Mouse (Mus musculus) MEL (cell line): ENCODE data around the gene Il16. TPM values are rescaled to one million over a fixed set of nuclear protein-coding genes. Genes with fewer than 3 reads are reported as not detected.

Source experiments
- DNase-seq: peaks from one replicate; pipeline ENCODE4 v3.0.0; 2011; ENCODE audit warnings: low read depth, low spot score
- H3K27ac ChIP-seq: 2 replicates; pipeline ENCODE4 v1.5.1; 2012; ENCODE audit warnings: low read depth, mild to moderate bottlenecking, control low read depth, low read length, moderate library complexity; ENCODE audit not compliant: control insufficient read depth
- H3K27me3 ChIP-seq, 2 experiments: fragments of 150-350 bp in 1 of 2; sonication (generic) in 1 of 2; 2 replicates each; pipeline ENCODE4 v1.6.1; 2012; ENCODE audit warnings: low read length in 2 of 2, mild to moderate bottlenecking in 2 of 2, improper control_type of control experiment in 1 of 2, moderate library complexity in 1 of 2; ENCODE audit not compliant: insufficient read depth in 2 of 2, control insufficient read depth in 1 of 2
- H3K36me3 ChIP-seq, 2 experiments: 2 replicates each; pipeline ENCODE4 v1.6.1; 2012 to 2014; ENCODE audit warnings: low read length in 2 of 2, improper control_type of control experiment in 1 of 2, inconsistent platforms in 1 of 2, mild to moderate bottlenecking in 1 of 2; ENCODE audit not compliant: insufficient read depth in 2 of 2, control insufficient read depth in 1 of 2
- H3K4me1 ChIP-seq, 2 experiments: fragments of 150-350 bp in 1 of 2; sonication (generic) in 1 of 2; 2 replicates each; pipeline ENCODE4 v1.6.1; 2012; ENCODE audit warnings: low read length in 2 of 2, improper control_type of control experiment in 1 of 2, mild to moderate bottlenecking in 1 of 2; ENCODE audit not compliant: insufficient read depth in 2 of 2, control insufficient read depth in 1 of 2
- H3K4me3 ChIP-seq, 2 experiments: fragments of 150-350 bp in 1 of 2; sonication (generic) in 1 of 2; 2 replicates each; pipeline ENCODE4 v1.5.1; 2012; ENCODE audit warnings: low read depth in 2 of 2, low read length in 2 of 2, mild to moderate bottlenecking in 2 of 2, moderate library complexity in 2 of 2, control low read depth in 1 of 2, improper control_type of control experiment in 1 of 2; ENCODE audit not compliant: control insufficient read depth in 1 of 2, insufficient read depth in 1 of 2
- H3K79me2 ChIP-seq: 2 replicates; pipeline ENCODE4 v1.6.1; 2012; ENCODE audit warnings: mild to moderate bottlenecking, low read length, moderate library complexity; ENCODE audit not compliant: control insufficient read depth, poor library complexity, insufficient read depth
- H3K9ac ChIP-seq: 2 replicates; pipeline ENCODE4 v1.6.1; 2012; ENCODE audit warnings: low read depth, mild to moderate bottlenecking, control low read depth, low read length, moderate library complexity; ENCODE audit not compliant: control insufficient read depth, poor library complexity, severe bottlenecking
- H3K9me3 ChIP-seq: fragments of 150-350 bp; sonication (generic); replicated peaks from 2 replicates; pipeline ENCODE4 v1.6.1; 2012; ENCODE audit warnings: mild to moderate bottlenecking, low read length, improper control_type of control experiment, moderate library complexity; ENCODE audit not compliant: insufficient read depth
- BHLHE40 ChIP-seq: IDR thresholded peaks from 2 replicates; pipeline ENCODE4 v1.6.1; 2012; ENCODE audit warnings: low read depth, mild to moderate bottlenecking, inconsistent platforms, low read length, improper control_type of control experiment, borderline replicate concordance
- CTCF ChIP-seq, 3 experiments: IDR thresholded peaks in 2 of 3; conservative IDR thresholded peaks in 1 of 3; 2 replicates each; pipeline ENCODE4 v1.5.1; 2011 to 2012; ENCODE audit warnings: low read length in 3 of 3, low read depth in 2 of 3, mild to moderate bottlenecking in 2 of 3, improper control_type of control experiment in 1 of 3, inconsistent platforms in 1 of 3, mixed read lengths in 1 of 3, moderate library complexity in 1 of 3; ENCODE audit not compliant: control insufficient read depth in 1 of 3, insufficient read depth in 1 of 3, poor library complexity in 1 of 3, severe bottlenecking in 1 of 3
- E2F4 ChIP-seq: IDR thresholded peaks from 2 replicates; pipeline ENCODE4 v1.6.1; 2011; ENCODE audit warnings: low read depth, low read length, improper control_type of control experiment, borderline replicate concordance
- GATA1 ChIP-seq: IDR thresholded peaks from 2 replicates; pipeline ENCODE4 v1.6.1; 2011; ENCODE audit warnings: low read depth, low read length, improper control_type of control experiment
- HCFC1 ChIP-seq: IDR thresholded peaks from 2 replicates; pipeline ENCODE4 v1.6.1; 2012; ENCODE audit warnings: low read depth, mild to moderate bottlenecking, inconsistent platforms, low read length, improper control_type of control experiment, moderate library complexity
- KAT2A ChIP-seq: conservative IDR thresholded peaks from 2 replicates; pipeline ENCODE4 v1.6.1; 2012; ENCODE audit warnings: low read depth, low read length, improper control_type of control experiment, inconsistent platforms
- MAZ ChIP-seq: IDR thresholded peaks from 2 replicates; pipeline ENCODE4 v1.6.1; 2012; ENCODE audit warnings: low read depth, mild to moderate bottlenecking, inconsistent platforms, low read length, improper control_type of control experiment
- MXI1 ChIP-seq: IDR thresholded peaks from 2 replicates; pipeline ENCODE4 v1.6.1; 2011; ENCODE audit warnings: mild to moderate bottlenecking, low read depth, low read length, improper control_type of control experiment
- MYB ChIP-seq: IDR thresholded peaks from 2 replicates; pipeline ENCODE4 v1.6.1; 2011; ENCODE audit warnings: mild to moderate bottlenecking, low read depth, low read length, improper control_type of control experiment
- NELFE ChIP-seq: IDR thresholded peaks from 2 replicates; pipeline ENCODE4 v1.6.1; 2011; ENCODE audit warnings: low read depth, low read length, improper control_type of control experiment
- NRF1 ChIP-seq: IDR thresholded peaks from 2 replicates; pipeline ENCODE4 v1.6.1; 2014; ENCODE audit warnings: low read depth, mild to moderate bottlenecking, inconsistent platforms, low read length, improper control_type of control experiment, moderate library complexity; ENCODE audit not compliant: poor library complexity, insufficient read depth, severe bottlenecking
- POLR2A ChIP-seq, 2 experiments: IDR thresholded peaks; 2 replicates each; pipeline ENCODE4 v1.6.1; 2011 to 2012; ENCODE audit warnings: low read length in 2 of 2, mild to moderate bottlenecking in 2 of 2, control low read depth in 1 of 2, improper control_type of control experiment in 1 of 2, low read depth in 1 of 2, moderate library complexity in 1 of 2; ENCODE audit not compliant: control insufficient read depth in 1 of 2, insufficient read depth in 1 of 2, poor library complexity in 1 of 2
- POLR2AphosphoS5 ChIP-seq: IDR thresholded peaks from 2 replicates; pipeline ENCODE4 v1.6.1; 2012; ENCODE audit warnings: low read depth, borderline replicate concordance, mild to moderate bottlenecking, inconsistent platforms, low read length, moderate library complexity, mixed read lengths
- RAD21 ChIP-seq: IDR thresholded peaks from 2 replicates; pipeline ENCODE4 v1.6.1; 2011; ENCODE audit warnings: mild to moderate bottlenecking, low read depth, low read length, improper control_type of control experiment
- RCOR1 ChIP-seq: IDR thresholded peaks from 2 replicates; pipeline ENCODE4 v1.6.1; 2012; ENCODE audit warnings: low read depth, mild to moderate bottlenecking, inconsistent platforms, low read length, improper control_type of control experiment
- SIN3A ChIP-seq: IDR thresholded peaks from 2 replicates; pipeline ENCODE4 v1.6.1; 2012; ENCODE audit warnings: low read length, improper control_type of control experiment, inconsistent platforms
- TAL1 ChIP-seq: IDR thresholded peaks from 2 replicates; pipeline ENCODE4 v1.6.1; 2012; ENCODE audit warnings: mild to moderate bottlenecking, inconsistent platforms, low read length, moderate library complexity, mixed read lengths
- USF1 ChIP-seq: IDR thresholded peaks from 2 replicates; pipeline ENCODE4 v1.6.1; 2014; ENCODE audit warnings: low read depth, mild to moderate bottlenecking, inconsistent platforms, low read length, improper control_type of control experiment, moderate library complexity
- ZKSCAN1 ChIP-seq: IDR thresholded peaks from 2 replicates; pipeline ENCODE4 v1.6.1; 2012; ENCODE audit warnings: low read depth, mild to moderate bottlenecking, inconsistent platforms, low read length, improper control_type of control experiment, moderate library complexity
- ZNF384 ChIP-seq: IDR thresholded peaks from 2 replicates; pipeline ENCODE4 v1.6.1; 2012; ENCODE audit warnings: low read depth, mild to moderate bottlenecking, inconsistent platforms, low read length, improper control_type of control experiment
- polyA plus RNA-seq, 2 experiments: library from polyadenylated mRNA; stranded (reverse) in 1 of 2; unstranded in 1 of 2; fragments of >175 nt in 1 of 2; fragments of >200 nt in 1 of 2; gene quantifications; 2 replicates each; pipeline versions ENCODE4 v1.2.1 to v1.2.4; 2012; ENCODE audit warnings: low replicate concordance in 2 of 2, low read depth in 1 of 2; ENCODE audit not compliant: insufficient read length in 2 of 2, insufficient read depth in 1 of 2, missing spikeins in 1 of 2
- total RNA-seq: library from RNA; depleted of rRNA; stranded (reverse); fragments of 300-350 nt; gene quantifications from 2 replicates; pipeline ENCODE4 v1.2.3, GENCODE M21; 2012

Gene Il16
- total and polyA plus RNA-seq, 3 experiments: 0.04 to 0.10 TPM; not detected in 1

GRCm38 (mm10) chr7:83748405-83748804 lies 2.9 kb upstream of the Il16 start:
- Histone ChIP-seq H3K27me3 (no peaks in the 10 kb centered on the region), H3K79me2 (no peaks in the 10 kb centered on the region), H3K27ac (no peak overlapping the region), H3K9me3 (no peaks in the 10 kb centered on the region), H3K36me3 (no peaks in the 10 kb centered on the region), H3K9ac (no peak overlapping the region), H3K4me3 (no peak overlapping the region), H3K4me1 (no peaks in the 10 kb centered on the region)
- no peak for TF ChIP-seq RAD21
- no peak for TF ChIP-seq RCOR1
- TF ChIP-seq HCFC1: no peak
- no peak for TF ChIP-seq CTCF (IDR thresholded peaks at IDR 0.05 in 2 of 3, conservative IDR thresholded peaks at IDR 0.05 in 1 of 3; ENCODE audit: control insufficient read depth in 1 of 3, insufficient read depth in 1 of 3, low read depth in 2 of 3, low read length in 3 of 3, poor library complexity in 1 of 3, severe bottlenecking in 1 of 3)
- no peak for TF ChIP-seq E2F4
- DNase-seq: no peak

- Histone ChIP-seq H3K4me1 (no peaks in the 10 kb centered on the region), H3K79me2 (no peaks in the 10 kb centered on the region), H3K27me3 (no peaks in the 10 kb centered on the region), H3K9ac (no peak overlapping the region), H3K9me3 (no peaks in the 10 kb centered on the region), H3K27ac (no peak overlapping the region), H3K36me3 (no peaks in the 10 kb centered on the region), H3K4me3 (no peak overlapping the region)
- TF ChIP-seq RAD21 (no peak), USF1 (no peak), ZKSCAN1 (no peak), GATA1 (no peak), MYB (no peak), POLR2A (IDR thresholded peaks at IDR 0.05; ENCODE audit: control insufficient read depth in 1 of 2, insufficient read depth in 1 of 2, low read depth in 1 of 2, low read length in 2 of 2, poor library complexity in 1 of 2) (no peak), NELFE (no peak), TAL1 (no peak), MAZ (no peak), ZNF384 (no peak), RCOR1 (no peak), POLR2AphosphoS5 (no peak), E2F4 (no peak), KAT2A (no peak), SIN3A (no peak), NRF1 (no peak), BHLHE40 (no peak), MXI1 (no peak)
- no peak for DNase-seq
Observed at GRCm38 (mm10) chr7:83746107-83746687, 671 bp upstream of the Il16 start.
